In the genomic region with DNA sequence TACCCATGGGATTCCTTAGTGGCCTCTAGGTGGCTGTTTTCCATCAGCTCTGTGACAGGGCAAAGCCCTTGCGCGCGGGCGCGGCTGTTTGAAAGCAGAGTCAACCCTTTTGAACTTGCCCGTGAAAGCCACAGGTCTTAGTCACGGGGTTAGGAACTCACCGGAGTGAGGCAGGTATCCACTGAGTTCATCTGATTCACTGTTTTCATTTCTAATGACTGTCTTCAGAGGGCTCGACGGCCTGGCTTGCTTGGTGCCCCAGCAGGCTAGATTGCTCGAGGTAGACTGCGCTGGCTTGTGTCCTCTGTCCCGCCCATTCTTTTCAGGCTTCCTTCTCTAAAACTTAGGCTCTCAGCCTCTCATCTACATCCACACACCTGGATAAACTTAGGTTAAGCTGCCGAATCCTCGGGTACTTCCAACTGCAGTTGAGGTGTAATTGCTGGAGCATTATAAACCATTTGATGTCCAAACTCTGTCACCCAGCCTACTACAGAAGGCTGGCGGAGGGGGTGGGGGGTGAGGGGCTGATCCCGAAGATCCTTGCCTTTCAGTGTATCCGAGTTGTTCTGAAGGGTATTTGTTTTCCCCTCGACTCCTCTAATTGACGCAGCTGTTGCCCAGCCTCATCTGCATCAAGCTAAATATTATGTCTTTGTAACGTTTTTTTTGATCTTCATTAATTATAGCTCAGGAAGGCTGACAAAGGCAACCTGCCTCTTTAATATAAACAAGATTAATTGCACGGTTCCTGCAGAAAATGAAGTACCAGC, we compare ENCODE assay signal across 8 mouse cellular contexts. TPM values are rescaled to one million over a fixed set of nuclear protein-coding genes. Genes with fewer than 3 reads are reported as not detected.
DNase-seq lines count a peak whose midpoint lies in the region; ATAC-seq and TF ChIP-seq lines count a peak whose summit lies in the region.

No protein-coding gene starts in this region.

- H3K9ac ChIP-seq in lung, embryonic 16.5 days (ENCODE audit: low read length): no peak overlapping the region
- no peak overlapping the region for H3K9ac ChIP-seq in embryonic facial prominence, embryonic 14.5 days (ENCODE audit: low read depth, low read length)
- H3K9ac ChIP-seq in intestine, embryonic 15.5 days: no peak overlapping the region
- no peak overlapping the region for H3K9ac ChIP-seq in neural tube, embryonic 14.5 days (replicated peaks; ENCODE audit: low read depth, low read length)

- no peaks in the 10 kb centered on the region for H3K9me3 ChIP-seq in lung, embryonic 16.5 days (ENCODE audit: control insufficient read depth, low read length)
- H3K9me3 ChIP-seq in embryonic facial prominence, embryonic 14.5 days (ENCODE audit: control insufficient read depth, low read length): no peaks in the 10 kb centered on the region
- no peaks in the 10 kb centered on the region for H3K9me3 ChIP-seq in intestine, embryonic 15.5 days
- H3K9me3 ChIP-seq in neural tube, embryonic 14.5 days (ENCODE audit: control insufficient read depth, low read length): no peaks in the 10 kb centered on the region

- no peak for TF ChIP-seq POLR2A in lung, adult 2 months (IDR thresholded peaks at IDR 0.05; ENCODE audit: borderline replicate concordance, extremely low read depth, low read depth, low read length)

- peaks cover 13% of the 10 kb centered on the region for H3K4me1 ChIP-seq in lung, embryonic 16.5 days (replicated peaks; ENCODE audit: control insufficient read depth, insufficient read depth, low read length)
- peaks cover 6% of the 10 kb centered on the region for H3K4me1 ChIP-seq in lung, adult 2 months (ENCODE audit: control insufficient read depth, insufficient read depth, low read length)
- H3K4me1 ChIP-seq in embryonic facial prominence, embryonic 14.5 days (ENCODE audit: control insufficient read depth, insufficient read depth, low read length): peaks cover 16% of the 10 kb centered on the region
- H3K4me1 ChIP-seq in intestine, embryonic 15.5 days (replicated peaks): 0 out of 2 replicates have a peak, but pooled peaks cover 10% of the 10 kb centered on the region
- H3K4me1 ChIP-seq in neural tube, embryonic 14.5 days (ENCODE audit: control insufficient read depth, insufficient read depth, low read length): peaks cover 16% of the 10 kb centered on the region

- H3K27ac ChIP-seq in lung, embryonic 16.5 days (ENCODE audit: low read length): no peak overlapping the region
- H3K27ac ChIP-seq in embryonic facial prominence, embryonic 14.5 days (replicated peaks; ENCODE audit: low read depth, low read length): no peak overlapping the region; the same call in 1 of the 2 replicates
- no peak overlapping the region for H3K27ac ChIP-seq in intestine, embryonic 15.5 days
- no peak overlapping the region for H3K27ac ChIP-seq in neural tube, embryonic 14.5 days (ENCODE audit: low read depth, low read length)

- no peaks in the 10 kb centered on the region for H3K27me3 ChIP-seq in lung, embryonic 16.5 days (ENCODE audit: control insufficient read depth, insufficient read depth, low read depth, low read length)
- no peaks in the 10 kb centered on the region for H3K27me3 ChIP-seq in embryonic facial prominence, embryonic 14.5 days (replicated peaks; ENCODE audit: control insufficient read depth, insufficient read depth, low read length)
- H3K27me3 ChIP-seq in intestine, embryonic 15.5 days (replicated peaks): no peaks in the 10 kb centered on the region
- H3K27me3 ChIP-seq in neural tube, embryonic 14.5 days (ENCODE audit: control insufficient read depth, insufficient read depth, low read length): no peaks in the 10 kb centered on the region

- 11% methylated on average over 22 of the region's 22 CpGs for WGBS in lung, embryonic 16.5 days
- WGBS in lung, adult 2 months: 18% methylated on average over 22 of the region's 22 CpGs
- 5% methylated on average over 22 of the region's 22 CpGs for WGBS in embryonic facial prominence, embryonic 14.5 days
- WGBS in intestine, embryonic 15.5 days: 9% methylated on average over 22 of the region's 22 CpGs
- WGBS in neural tube, embryonic 14.5 days: 2% methylated on average over 22 of the region's 22 CpGs

- H3K4me3 ChIP-seq in lung, embryonic 16.5 days (ENCODE audit: low read length): no peak overlapping the region
- no peak overlapping the region for H3K4me3 ChIP-seq in lung, adult 2 months (replicated peaks; ENCODE audit: extremely low read depth, low read depth, low read length)
- 0 out of 2 replicates have a peak overlapping the region, but pooled peaks have one; percentile 6 for H3K4me3 ChIP-seq in embryonic facial prominence, embryonic 14.5 days (ENCODE audit: low read depth, low read length)
- 0 out of 2 replicates have a peak overlapping the region, but pooled peaks have one; percentile 3 for H3K4me3 ChIP-seq in intestine, embryonic 15.5 days (replicated peaks)
- no peak overlapping the region for H3K4me3 ChIP-seq in neural tube, embryonic 14.5 days (ENCODE audit: low read depth, low read length)

- no peaks in the 10 kb centered on the region for H3K36me3 ChIP-seq in lung, embryonic 16.5 days (ENCODE audit: control insufficient read depth, insufficient read depth, low read length)
- no peaks in the 10 kb centered on the region for H3K36me3 ChIP-seq in embryonic facial prominence, embryonic 14.5 days (ENCODE audit: control insufficient read depth, insufficient read depth, low read length)
- no peaks in the 10 kb centered on the region for H3K36me3 ChIP-seq in intestine, embryonic 15.5 days
- H3K36me3 ChIP-seq in neural tube, embryonic 14.5 days (ENCODE audit: control insufficient read depth, insufficient read depth, low read length): no peaks in the 10 kb centered on the region

- TF ChIP-seq CTCF in lung, adult 2 months (IDR thresholded peaks at IDR 0.05; ENCODE audit: insufficient read depth, low read length): no peak

- no peak for ATAC-seq in lung, embryonic 16.5 days (ENCODE audit: low read depth)
- ATAC-seq in embryonic facial prominence, embryonic 14.5 days (ENCODE audit: low read depth): peak; percentile 37
- peak; percentile 49; the same call in 1 of the 2 replicates for ATAC-seq in intestine, embryonic 15.5 days
- peak; percentile 36; the same call in 1 of the 2 replicates for ATAC-seq in neural tube, embryonic 14.5 days (ENCODE audit: low read depth)

- H3K4me2 ChIP-seq in lung, embryonic 16.5 days (ENCODE audit: low read depth, low read length): peak overlapping the region; percentile 34
- peak overlapping the region; percentile 22 for H3K4me2 ChIP-seq in embryonic facial prominence, embryonic 14.5 days (ENCODE audit: low read depth, low read length)
- H3K4me2 ChIP-seq in intestine, embryonic 15.5 days (replicated peaks): peak overlapping the region; percentile 44
- peak overlapping the region; percentile 6; the same call in 1 of the 2 replicates for H3K4me2 ChIP-seq in neural tube, embryonic 14.5 days (ENCODE audit: low read depth, low read length)

- DNase-seq in lung, adult 2 months: no peak
- peak; percentile 38 for DNase-seq in embryonic facial prominence, embryonic 14.5 days (ENCODE audit: low spot score)
- DNase-seq in right cerebral cortex, adult 2 months (ENCODE audit: low spot score in 2 of 2): no peak
- no peak for DNase-seq in layer of hippocampus, postnatal 25 days (ENCODE audit: extremely low spot score in 1 of 2, low spot score in 1 of 2)
- DNase-seq in cerebellum, postnatal 25 days: no peak

RNA-seq across cellular contexts. Expression of a gene that starts 24.0 kb away (rescaled TPM):
- polyA plus RNA-seq in lung, embryonic 16.5 days (2015; fragmentation: Nextera tagmentation; extraction: Ambion mirVana): 0.23 and 0.35 TPM in 2 replicates
- 0.46 and 0.85 TPM in 2 replicates for polyA plus RNA-seq in lung, adult 2 months (2012; rRNA removed)
- polyA plus RNA-seq in embryonic facial prominence, embryonic 14.5 days (2014; fragmentation: Nextera tagmentation; extraction: Ambion mirVana): 1.4 and 2.6 TPM in 2 replicates
- 0.33 TPM in 2 replicates for polyA plus RNA-seq in intestine, embryonic 15.5 days (2015; fragmentation: Nextera tagmentation; extraction: Ambion mirVana)
- 0.07 and 0.26 TPM in 2 replicates for polyA plus RNA-seq in neural tube, embryonic 14.5 days (2014; fragmentation: Nextera tagmentation; extraction: Ambion mirVana)
- under 1 TPM; 0.21 to 0.25 TPM for total RNA-seq in layer of hippocampus, postnatal 25 days (2021)

Comparison
In these comparisons a context has a peak if more than half of its experiments do, and no peak if none do; other contexts are left out.
1. H3K4me3 ChIP-seq: peak in embryonic facial prominence, embryonic 14.5 days (single experiment) and intestine, embryonic 15.5 days (single experiment); none in lung, embryonic 16.5 days (single experiment), lung, adult 2 months (single experiment) and neural tube, embryonic 14.5 days (single experiment).
2. Peak in every context shown above with its lines, with median percentiles within 50 percentile points of each other: H3K4me2 ChIP-seq.